Mouse (Mus musculus) adrenal gland, adult 10 weeks (tissue): ENCODE results near the gene Gm9495. TPM values are rescaled to one million over a fixed set of nuclear protein-coding genes. Genes with fewer than 3 reads are reported as not detected.

Experiments
- polyA plus RNA-seq: library from polyadenylated mRNA; stranded (reverse); fragments of 350-450 nt; fragmentation: Illumina TruSeq; extraction: RNeasy Lipid Tissue Mini Kit (QIAGEN cat#74804); gene quantifications from one replicate; pipeline ENCODE4 v1.2.3, GENCODE M21; 2014; ENCODE audit warnings: low read depth, low replicate concordance

Gene Gm9495
- not detected for polyA plus RNA-seq

GRCm38 (mm10) chr8:69453465-69453864 lies at the start of gene Gm9495:
Gm9495 (minus strand) TSS chr8:69453565.

Other genes starting within 250 kb of the Gm9495 start
- gene Zfp930, start 244.5 kb downstream of the Gm9495 start, polyA plus RNA-seq: 58.1 TPM
- gene D130040H23Rik, start 182.5 kb downstream of the Gm9495 start, polyA plus RNA-seq: 11.4 TPM
- gene Gm7697, start 69.4 kb upstream of the Gm9495 start, polyA plus RNA-seq: not detected
- 54.2 TPM for gene Zfp868, start 172.0 kb upstream of the Gm9495 start, polyA plus RNA-seq
- 5.3 TPM for gene Zfp964, start 200.9 kb upstream of the Gm9495 start, polyA plus RNA-seq